Mouse (Mus musculus): ENCODE results near the gene Fgf4.

GRCm38 (mm10) chr7:144857158-144857557 lies 10.0 kb downstream of the Fgf4 start:
- TF ChIP-seq CTCF (IDR thresholded peaks at IDR 0.05; ENCODE audit: borderline replicate concordance, insufficient read depth, low read length) (no peak), POLR2A (IDR thresholded peaks at IDR 0.05; ENCODE audit: low read depth, low read length) (no peak)
